Mouse (Mus musculus) ES-Bruce4 (cell line): ENCODE results near the gene Rpa1.

ENCODE experiments used
- CTCF ChIP-seq: IDR thresholded peaks from one replicate; pipeline ENCODE4 v1.8.1; 2011; ENCODE audit warnings: low read depth, low read length
- POLR2A ChIP-seq: IDR thresholded peaks from one replicate; pipeline ENCODE4 v1.8.1; 2011; ENCODE audit warnings: low read length; ENCODE audit not compliant: insufficient read depth

GRCm38 (mm10) chr11:75290566-75291271, 57.4 kb downstream of the Rpa1 start:
- no peak for TF ChIP-seq POLR2A
- peak; percentile 44 for TF ChIP-seq CTCF
